Mouse (Mus musculus) forelimb bud, embryonic 11.5 days (tissue): Measurements from ENCODE around the gene Ulk1.
"Not testable (repeated sequence)": the region's sequence is repeated elsewhere in the genome, so short reads cannot be mapped to it uniquely, and the experiment has no call there.

Experiments
- DNase-seq: peaks from one replicate; pipeline ENCODE4 v3.0.0-alpha.2; 2012; ENCODE audit warnings: low read depth, low spot score

Ulk1 gene

DNA sequence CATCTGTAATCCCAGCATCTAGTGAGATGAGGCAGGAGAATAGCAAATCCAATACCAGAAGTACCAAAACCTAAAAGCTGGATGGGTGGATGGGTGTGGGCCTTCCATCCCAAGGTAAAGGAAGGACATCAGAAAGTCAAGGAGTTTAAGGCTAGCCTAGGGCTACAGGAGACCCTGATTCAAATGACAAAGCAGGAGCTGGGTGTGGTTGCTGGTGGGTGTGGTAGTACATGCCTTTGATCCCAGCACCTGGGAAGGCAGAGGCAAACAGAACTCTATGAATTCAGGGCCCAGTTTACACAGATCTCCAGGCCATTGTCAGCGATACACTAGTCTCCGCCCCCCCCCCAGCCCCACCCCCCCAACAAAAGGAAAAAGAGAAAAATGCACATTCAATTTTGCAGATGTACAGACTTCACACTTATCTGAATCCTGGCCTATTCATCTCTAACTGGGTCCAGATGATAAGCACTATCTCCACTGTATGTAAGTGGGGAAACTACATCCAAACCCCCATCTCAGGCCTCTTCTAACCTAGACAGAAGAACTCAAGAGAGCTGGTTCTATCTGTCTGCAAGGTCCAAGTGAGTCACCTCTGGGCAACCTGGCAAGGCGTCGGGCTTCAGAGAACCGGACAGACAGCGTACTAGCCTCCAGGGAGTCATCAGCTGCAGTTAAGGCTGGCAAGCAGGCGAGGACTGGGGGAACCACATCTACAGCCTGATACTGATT, 5.7 kb downstream of the Ulk1 start:
- no peak for DNase-seq

DNA sequence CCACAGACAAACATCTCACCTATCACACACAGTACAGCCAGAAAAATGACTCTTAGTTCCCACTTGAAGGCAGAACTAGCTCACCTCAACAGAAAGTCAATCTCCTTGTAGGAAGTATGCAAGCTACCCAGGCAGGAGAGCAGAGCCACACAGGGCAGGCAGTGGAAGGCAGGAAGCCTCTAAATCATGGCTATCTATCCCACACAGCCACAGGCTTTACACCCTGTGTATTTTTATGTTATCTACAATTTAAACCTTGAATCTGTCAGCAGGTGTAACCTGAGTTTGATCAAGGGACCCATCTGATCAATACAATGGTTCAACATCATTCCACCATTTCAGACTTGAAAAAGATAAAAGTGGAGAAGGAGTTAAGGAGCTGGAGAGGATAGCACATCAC, 7.1 kb downstream of the Ulk1 start:
- no peak for DNase-seq

DNA sequence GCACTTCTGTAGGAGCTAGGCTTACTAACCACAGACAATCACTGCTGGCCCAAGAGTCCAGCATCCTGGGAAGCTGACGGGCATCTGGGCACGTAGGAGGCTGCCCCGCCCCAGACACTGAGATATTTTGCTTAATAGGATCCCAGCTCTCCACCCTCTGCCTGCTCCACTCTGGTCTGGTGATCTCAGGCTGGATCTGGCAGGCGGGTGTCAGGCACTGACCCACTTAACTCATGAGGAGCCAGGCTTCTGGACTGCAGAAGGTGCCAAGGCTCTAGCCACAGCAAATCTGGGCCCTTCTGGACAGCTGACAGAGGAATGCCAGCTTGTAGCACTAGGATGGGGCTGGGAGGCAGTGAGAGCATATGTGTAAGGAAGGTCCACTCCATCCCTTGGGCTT, 7.7 kb downstream of the Ulk1 start:
- no peak for DNase-seq

DNA sequence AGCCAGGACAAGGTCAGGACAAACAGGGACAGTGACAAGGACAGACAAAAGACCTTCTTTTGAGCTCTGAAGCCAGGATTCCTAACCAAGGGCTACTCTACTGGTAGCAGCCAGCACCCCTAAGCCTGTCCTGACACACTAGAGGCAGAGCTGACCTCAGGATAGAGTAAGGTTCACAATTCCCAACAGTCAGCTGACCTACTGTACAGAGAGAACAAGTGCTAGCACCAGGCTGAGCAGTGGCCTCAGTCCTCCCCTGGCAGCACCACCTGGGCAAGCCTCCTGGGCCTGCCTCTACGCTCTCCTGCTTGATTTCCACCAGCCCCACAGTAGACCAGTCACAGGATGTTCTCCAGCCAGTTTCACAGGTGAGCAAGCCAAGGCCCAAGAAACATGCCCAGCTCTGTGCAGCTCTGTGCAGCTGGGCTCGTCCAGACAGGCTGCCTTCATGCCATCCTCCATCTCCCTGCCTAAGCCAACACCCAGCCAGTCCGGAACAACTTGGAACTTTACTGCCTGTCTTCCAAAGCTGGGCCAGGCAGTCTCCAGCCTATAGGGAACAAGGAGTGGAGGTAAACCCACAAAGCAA, 8.8 kb downstream of the Ulk1 start:
- DNase-seq: no peak

DNA sequence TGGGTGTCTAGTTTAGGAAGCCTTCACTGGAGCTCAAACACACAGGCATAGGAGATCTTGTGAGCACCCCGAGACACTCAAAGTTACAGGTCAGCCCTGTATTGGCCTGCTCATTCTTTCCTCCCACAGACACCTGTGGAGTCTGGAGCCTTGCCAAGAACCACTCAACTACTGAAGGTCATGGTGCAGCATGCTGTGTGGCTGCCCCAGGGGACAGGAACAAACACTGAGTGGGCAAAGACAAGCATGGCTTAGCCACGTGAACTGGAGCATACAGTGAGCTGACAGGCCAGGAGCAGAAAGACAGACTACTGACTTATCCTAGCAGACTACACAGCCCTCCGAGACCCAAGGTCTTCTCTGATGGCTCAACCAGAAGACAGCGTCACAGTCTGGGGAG, 12.2 kb downstream of the Ulk1 start:
- no peak for DNase-seq

DNA sequence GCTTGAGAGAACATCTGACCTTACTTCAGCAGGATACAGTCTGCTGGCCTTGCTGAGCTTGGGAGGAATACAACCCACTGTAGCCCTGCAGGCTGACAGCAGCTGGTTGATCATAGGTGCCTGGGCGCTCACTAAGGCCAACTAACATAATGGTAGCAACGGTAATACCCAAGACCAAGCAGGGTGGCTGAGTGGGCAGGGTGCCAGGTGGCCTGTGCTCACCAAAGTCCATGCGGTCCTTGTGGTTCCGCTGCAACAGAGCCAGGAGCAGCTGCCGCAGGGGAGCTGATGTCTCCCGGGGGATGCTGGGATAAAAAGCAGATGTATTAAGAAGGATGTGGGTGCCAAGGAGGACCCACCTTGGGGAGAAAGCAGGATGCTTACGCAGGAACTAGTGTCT, 15.5 kb downstream of the Ulk1 start:
- DNase-seq: no peak

DNA sequence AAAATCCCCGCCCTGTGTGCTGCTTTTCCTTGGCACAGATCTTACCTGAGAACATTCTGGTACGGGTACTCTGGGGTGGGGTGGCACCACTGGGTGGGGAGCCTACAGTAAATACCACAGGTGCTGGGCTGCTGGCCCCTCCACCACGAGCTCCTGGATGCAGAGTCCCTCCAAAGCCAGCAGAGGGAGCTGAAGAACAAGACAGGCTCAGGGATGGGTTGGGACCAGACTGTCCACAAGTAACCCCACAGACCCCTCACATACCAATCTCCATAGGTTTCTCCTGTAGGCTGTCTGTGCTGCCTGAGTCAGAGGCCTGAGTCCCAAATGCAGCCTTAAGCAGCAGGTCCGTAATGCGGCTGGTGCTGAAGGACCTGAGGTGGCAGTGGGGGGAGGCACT, 21.2 kb downstream of the Ulk1 start:
- DNase-seq: peak; percentile 43

DNA sequence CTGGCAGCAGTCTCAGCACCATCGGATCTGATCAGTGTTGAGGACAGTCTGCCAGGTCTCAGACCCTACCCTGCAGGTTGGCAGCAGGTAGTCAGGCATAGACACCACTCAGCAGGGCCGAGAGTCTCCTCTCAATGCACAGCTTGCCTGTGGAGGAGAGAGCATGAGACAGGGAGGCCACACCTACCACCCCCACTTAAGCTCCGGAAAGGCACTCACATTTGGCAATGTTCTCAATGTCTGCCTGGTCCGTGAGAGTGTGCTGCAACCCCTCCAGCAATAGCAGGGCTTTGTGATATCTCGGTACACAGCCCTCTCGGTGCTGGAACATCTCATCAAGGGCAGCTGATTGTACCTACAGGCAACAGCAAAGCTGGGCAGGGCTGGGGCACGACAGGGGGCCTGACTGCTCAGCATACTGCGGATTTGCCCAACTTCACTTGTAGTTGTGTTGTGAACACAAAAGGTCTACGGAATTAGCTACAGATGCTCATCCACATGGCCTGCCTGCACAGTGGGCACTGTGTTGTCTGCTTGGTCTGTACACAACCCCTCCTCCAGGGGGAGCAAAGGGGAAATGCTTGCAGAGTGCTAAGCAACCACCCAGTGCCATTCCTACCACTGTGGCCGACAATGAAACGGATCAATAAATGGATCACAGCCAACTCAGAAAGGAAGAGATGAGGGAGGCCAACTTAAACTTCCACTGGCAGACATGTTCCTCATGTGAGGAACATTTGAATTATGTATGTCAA, 23.6 kb downstream of the Ulk1 start:
- no peak for DNase-seq

DNA sequence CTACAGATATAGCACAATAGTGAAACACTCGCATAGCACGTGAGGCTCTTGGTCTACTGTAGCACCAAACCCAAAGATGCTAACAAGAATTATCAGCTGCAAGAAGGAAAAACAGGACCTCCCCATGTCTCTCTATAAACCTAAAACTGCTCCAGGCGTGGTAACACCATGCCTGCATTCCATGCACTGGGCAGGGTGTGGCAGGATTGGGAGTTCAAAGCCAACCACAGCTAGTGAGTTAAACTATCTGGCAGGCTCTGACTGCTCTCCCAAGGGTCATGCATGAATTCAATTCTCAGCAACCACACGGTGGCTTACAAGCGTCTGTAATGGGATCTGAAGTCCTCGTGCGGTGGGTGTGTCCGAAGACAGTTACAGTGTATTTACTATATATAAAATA, 26.7 kb downstream of the Ulk1 start:
- DNase-seq: no peak

DNA sequence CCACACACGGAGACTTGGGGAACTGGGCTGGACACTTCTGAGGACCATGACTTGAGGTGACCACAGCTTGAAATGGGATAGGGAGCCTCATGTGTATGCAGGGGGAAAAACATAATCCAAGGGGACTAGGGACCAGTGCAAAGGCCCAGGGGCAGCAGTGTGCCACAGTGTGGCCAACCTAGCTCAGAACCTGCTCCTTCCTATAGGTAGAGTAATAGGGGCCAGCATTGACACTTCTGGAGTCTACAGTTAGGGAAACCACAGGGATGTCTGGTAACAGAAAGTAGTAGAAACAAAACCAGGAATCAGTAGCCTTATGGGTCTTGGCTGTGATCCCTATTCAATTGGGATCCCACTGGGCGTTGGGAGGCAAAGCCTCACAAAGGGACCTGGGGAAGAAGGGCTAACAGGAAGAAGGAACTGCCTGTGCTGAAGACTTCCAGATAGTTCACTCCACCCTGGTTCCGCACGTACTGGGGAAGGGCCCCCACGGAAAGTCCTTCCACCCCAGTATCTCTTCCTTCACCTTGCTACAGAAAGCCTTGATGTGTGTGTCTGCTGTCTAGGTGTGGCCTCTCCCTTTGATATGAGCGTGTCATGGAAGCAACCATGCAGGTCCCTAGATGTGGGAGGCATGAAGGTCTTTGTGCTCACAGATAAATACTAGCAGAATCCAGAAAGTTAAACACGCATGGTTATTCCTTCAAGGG, 28.2 kb downstream of the Ulk1 start:
- no peak for DNase-seq

DNA sequence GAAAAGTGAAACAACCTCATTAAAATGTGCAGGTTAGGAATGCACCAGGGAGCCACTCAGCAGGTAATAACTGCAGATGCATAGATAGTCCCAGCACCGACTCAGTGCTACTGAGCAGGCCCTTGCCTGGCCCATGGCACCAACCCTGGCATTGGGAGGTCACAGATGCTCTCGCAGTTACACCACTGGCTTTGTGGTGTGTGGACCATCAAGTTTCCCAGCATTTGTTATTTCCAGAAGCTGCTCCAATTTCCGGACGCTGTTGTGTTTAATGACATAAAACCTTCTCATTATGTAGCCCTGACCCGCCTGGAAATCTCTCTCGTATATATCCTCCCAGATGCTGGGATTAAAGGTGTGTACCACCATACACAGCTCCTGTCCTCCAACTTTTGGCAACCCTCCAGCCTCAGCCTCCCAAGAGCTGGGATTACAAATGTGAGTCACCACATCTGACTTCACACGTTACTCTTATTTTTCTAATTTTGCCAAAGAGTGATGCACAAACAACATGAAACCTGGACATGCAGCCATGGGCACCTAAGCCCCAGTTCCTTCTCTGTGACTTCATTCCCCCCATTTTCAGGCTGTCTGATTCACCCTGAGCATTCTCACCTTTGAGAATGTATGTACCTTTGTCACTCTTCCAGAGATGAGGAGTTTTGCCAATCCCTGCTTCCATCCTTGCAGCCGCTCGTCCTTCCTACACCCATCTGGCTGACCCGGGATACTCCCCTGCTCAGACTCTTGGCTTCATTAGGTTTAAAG, 29.0 kb downstream of the Ulk1 start:
- DNase-seq: no peak

DNA sequence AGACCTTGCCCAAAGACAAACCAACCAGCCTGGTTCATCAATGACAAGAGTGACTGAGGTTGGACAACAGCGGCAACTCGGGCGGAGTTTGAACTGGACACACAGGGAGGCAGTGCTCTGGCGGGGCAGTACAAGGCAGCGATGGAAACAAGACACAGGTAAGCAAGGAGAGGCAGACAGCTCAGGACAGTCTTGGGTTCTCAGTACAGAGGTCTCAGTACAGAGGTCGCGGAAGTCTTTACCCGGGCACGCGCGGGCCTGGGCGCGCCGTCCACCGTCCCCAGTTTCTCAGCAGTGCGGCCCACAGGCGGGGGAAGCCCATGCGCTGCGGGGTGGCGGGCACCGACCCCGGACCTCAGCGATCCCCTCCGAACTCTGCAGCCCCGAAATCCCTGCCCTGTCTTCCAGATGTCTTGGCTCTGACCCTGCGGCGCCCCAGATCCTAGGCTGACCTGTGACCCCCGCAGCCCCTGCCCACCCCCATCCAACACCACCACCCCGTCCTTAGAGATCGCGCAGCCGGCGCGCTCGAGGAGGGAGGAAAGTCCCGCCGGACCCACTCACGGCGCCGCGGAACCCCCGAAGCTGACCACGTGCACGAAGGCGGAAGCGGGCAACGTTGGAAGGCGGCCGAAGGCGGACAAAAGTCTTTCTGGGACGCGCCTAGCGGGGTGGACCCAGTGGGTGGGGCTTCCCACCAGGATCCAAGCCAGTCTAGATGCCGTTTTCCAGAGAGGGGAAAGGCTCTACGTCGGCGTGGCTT, 29.7 kb downstream of the Ulk1 start, which contains the start of gene Pus1:
TSS of gene Pus1 (minus strand) at position 662 of the 763 bp plus-strand sequence.
- DNase-seq: peak; percentile 85

DNA sequence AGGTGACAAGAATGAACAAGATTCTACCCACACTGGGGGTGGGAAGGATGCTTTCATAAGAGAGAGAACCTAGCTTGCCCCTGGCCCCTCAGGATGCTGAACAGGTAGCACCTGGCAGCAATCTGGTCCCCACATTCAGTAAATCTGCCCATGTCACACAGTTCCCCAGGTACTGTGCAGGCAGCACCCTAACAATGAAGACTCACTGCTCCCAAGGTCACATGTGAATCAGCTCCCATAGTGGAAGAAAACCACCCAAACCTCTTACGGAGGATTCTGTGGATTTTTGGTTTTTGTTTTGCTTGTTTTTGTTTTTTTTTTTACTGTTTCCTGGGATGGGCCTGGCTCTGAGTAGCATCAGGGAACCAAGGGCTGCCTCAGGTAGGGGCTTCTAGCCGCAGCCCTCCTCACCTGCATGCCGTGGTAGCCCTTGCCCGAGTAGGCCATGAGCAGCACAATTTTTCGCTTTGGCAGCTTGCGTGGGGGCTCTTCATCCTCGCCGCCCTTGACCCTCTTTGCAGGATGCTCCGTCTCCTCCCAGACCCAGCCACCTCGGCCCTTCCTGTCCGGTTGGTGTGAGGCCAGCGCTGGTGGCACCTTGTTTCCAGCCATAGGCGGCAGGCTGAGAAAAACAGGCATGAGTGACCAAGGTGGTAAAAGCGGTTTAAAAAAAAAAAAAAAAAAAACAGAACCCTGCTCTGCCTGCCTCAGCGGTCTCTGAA, 30.5 kb downstream of the Ulk1 start:
- no peak for DNase-seq

DNA sequence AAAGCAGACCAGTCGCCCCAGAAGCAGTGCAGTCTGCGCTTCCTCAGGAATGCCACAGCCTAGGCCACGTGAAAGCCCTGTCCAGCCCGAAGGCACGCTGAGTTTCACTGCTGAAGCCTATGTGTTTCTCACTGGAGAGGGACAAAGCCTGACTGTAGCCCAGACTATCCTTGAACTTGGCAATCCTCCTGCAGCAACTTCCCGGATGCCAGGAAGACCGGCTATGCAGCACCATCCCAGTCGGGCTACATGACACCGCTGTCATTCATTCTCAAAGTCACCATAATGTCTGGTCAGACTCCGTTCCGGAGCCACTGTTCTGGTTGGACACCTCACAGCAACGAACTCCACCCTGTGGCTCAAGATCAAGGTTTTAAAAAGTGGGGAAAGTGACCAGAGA, 31.6 kb downstream of the Ulk1 start:
- no peak for DNase-seq

DNA sequence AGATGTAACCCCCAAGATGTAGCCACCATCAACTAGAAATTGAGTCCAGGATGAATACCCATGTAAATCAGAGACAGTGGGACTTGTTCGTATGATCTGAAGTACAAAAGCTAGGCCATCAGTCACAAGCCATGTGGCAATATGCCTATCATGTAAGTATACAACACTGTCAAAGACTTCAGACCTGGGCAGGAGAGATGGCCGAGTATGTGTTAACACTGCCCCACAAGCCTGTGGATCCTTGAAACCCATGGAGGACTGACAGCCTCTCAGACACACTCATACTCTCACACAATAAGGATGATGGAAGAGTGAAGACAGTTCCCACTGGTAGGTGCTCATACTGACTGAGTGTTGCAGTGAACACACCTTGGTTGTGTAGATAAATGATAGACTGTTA, 33.8 kb downstream of the Ulk1 start:
- no peak for DNase-seq

DNA sequence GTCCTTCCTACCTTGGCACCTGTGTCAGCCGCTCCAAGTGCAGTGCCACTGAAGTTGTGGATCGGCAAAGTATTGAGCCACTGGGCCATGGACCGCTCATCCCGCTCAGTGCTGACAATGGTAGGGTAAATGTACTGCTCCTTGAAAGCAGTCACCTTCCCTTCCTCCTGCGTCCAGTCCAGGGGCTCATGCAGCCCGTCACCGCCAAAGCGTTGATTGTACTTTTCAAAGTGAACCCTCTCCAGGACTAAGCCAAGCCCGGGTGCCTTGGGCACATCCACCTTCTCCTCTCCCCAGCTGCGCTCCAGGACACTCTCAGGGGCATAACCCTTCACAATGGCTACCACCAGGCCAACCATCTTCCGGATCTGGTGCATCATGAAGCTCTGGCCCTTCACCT, 35.4 kb downstream of the Ulk1 start:
- DNase-seq: no peak

DNA sequence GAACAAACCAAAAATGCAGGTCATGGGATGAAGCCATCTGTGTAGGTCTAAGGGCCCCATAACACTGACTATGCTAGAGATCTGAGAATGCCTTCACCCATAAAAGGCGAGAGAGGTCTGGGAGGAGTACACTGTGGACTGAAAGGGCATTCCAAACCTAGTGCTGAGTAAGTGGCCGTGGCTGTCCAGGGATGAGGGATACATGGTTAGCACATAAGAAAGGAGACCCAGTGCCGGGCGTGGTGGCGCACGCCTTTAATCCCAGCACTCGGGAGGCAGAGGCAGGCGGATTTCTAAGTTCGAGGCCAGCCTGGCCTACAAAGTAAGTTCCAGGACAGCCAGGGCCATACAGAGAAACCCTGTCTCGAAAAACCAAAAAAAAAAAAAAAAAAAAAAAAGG, 37.0 kb downstream of the Ulk1 start:
- DNase-seq: not testable (repeated sequence)

DNA sequence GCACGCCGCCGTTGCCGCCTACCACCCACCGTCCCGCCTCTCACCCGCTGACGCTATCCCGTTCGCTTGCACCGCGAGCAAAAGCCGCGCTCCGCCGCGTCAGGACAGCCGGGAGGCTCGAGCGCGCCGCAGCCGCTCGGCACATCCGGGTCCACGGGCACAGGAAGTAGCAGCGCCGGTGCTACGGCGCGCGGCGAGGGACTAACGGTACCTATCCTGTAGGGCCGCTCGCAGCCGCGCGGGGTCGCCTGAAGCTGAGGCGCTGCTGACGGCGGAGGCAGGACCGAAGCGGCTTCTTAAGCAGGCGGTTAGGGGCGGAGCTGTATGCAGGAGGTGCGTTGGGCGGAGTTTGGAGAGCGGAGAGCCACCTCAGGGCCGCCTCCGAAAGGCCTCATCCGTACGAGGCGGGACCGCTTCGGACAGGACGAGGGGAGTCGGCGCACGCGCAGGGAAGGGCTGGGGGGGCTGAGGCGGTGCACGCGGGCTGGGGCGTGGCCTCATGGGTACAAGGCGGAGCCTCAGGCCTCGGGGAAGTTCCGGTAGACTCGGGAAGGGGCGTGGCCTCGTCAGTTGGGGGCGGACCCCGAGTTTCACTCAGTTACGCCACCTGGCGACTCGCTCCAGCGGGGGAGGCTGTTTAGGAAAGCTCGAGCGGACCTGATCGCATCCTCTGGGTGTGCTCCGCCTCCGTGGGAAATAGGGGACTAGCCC, 39.3 kb downstream of the Ulk1 start, which contains the start of gene Ep400:
TSS of gene Ep400 (minus strand) at position 270 of the 711 bp plus-strand sequence.
- DNase-seq: peak; percentile 99

DNA sequence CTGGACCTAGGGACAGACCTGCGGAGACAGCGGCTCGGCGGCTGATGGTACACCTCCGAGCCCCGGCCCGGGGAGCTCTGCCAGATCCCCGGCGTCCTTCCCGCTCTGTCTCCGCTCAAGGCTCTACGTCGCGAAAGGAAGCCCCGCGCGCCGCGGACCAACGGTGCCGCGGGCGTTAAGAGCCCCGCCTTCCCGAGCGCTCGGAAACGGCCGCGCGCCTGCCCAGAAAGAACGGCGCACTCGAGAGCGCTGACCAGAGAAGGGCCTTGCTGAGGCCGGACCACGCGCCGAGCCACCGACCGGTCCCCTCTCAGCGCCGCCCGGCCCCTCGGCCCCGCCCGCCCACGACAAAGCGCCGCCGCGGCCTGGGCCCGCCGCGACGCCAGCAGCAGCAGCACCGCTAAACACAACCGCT, 39.9 kb downstream of the Ulk1 start:
- DNase-seq: peak; percentile 28
